Mouse (Mus musculus) neutrophil, adult 83 days (primary cell): ENCODE measurements around the gene Fbxo21. TPM values are rescaled to one million over a fixed set of nuclear protein-coding genes. Genes with fewer than 3 reads are reported as not detected.

Experiments
- total RNA-seq, 2 experiments: library from RNA; stranded (reverse); gene quantifications; one replicate each; pipeline ENCODE4 v1.2.4; 2023

The Fbxo21 gene
- total RNA-seq = 1 to 10 TPM; 3.7 to 5.3 TPM

GRCm38 (mm10) chr5:117976657-117977500 is at the start of gene Fbxo21:
Gene Fbxo21 (plus strand): TSS chr5:117976730.

GRCm38 (mm10) chr5:118027698-118028190 is 51.2 kb downstream of the Fbxo21 start, which contains the start of gene Tesc:
Gene Tesc (plus strand): TSS chr5:118027743.

Other genes with a start within 250 kb of the Fbxo21 start
- gene Nos1, start 195.7 kb upstream of the Fbxo21 start, total RNA-seq = not detected
- gene Tesc, start 51.0 kb downstream of the Fbxo21 start, total RNA-seq = 10 to 100 TPM in 1 of 2 experiments, 1 to 10 TPM in 1; 8.7 to 16.3 TPM
- 10 to 100 TPM; 17.2 to 17.7 TPM for gene Fbxw8, start 178.7 kb downstream of the Fbxo21 start, total RNA-seq
- gene Hrk, start 187.9 kb downstream of the Fbxo21 start, total RNA-seq = not detected